In the genomic region with DNA sequence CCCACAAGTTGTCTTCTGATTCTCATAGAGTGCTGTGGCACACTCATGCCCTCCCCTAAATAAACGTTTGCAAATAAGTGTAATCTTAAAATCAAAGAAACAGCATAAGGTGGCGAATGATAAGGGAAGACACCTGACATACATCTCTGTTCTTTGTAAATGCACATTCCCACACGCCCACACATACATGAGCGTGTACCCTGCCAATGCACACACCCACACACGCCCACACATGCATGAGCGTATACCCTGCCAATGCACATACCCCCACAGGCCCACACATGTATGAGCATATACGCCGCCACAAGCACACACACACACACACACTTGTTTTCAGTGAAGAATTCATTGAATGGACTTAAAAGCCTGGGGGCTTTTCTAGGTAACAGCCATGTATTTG, we compare ENCODE assay signal across 10 mouse cellular contexts.
DNase-seq lines count a peak whose midpoint lies in the region; ATAC-seq and TF ChIP-seq lines count a peak whose summit lies in the region.
"Had no signal": no experiment of that assay in that cellular context is flagged by ENCODE, and none has a peak within 500 bp of the region (broad histone marks: within the 10 kb centered on the region; RNA-seq: fewer than 3 reads in every experiment).

No protein-coding gene starts in this region.

- no peak overlapping the region for H3K4me3 ChIP-seq in embryonic facial prominence, embryonic 14.5 days (ENCODE audit: low read depth, low read length)
- H3K4me3 ChIP-seq in hindbrain, postnatal 0 days (ENCODE audit: low read length), result no peak overlapping the region
- H3K4me3 ChIP-seq in olfactory bulb, adult 2 months (ENCODE audit: insufficient read depth, low read depth, low read length), result no peak overlapping the region
- no peak overlapping the region for H3K4me3 ChIP-seq in kidney, embryonic 16.5 days (ENCODE audit: low read length)

- ATAC-seq in embryonic facial prominence, embryonic 14.5 days (ENCODE audit: low read depth), result 0 out of 2 replicates have a peak, but pooled peaks have one; percentile 31
- ATAC-seq in hindbrain, postnatal 0 days, result 0 out of 2 replicates have a peak, but pooled peaks have one; percentile 21
- no peak for ATAC-seq in kidney, embryonic 16.5 days (ENCODE audit: low FRiP score, low TSS enrichment)

- H3K4me1 ChIP-seq in embryonic facial prominence, embryonic 14.5 days (ENCODE audit: control insufficient read depth, insufficient read depth, low read length), result peaks cover 36% of the 10 kb centered on the region
- peaks cover 19% of the 10 kb centered on the region for H3K4me1 ChIP-seq in hindbrain, postnatal 0 days (ENCODE audit: insufficient read depth, low read length)
- H3K4me1 ChIP-seq in olfactory bulb, adult 2 months (ENCODE audit: control insufficient read depth, insufficient read depth, low read length), result peaks cover 31% of the 10 kb centered on the region
- H3K4me1 ChIP-seq in kidney, embryonic 16.5 days (ENCODE audit: insufficient read depth, low read length), result peaks cover 20% of the 10 kb centered on the region

- no peak for TF ChIP-seq CTCF in hindbrain, postnatal 0 days (IDR thresholded peaks at IDR 0.05; ENCODE audit: low read depth)
- no peak for TF ChIP-seq CTCF in olfactory bulb, adult 2 months (IDR thresholded peaks at IDR 0.05; ENCODE audit: insufficient read depth, low read depth, low read length)

- H3K9ac ChIP-seq in embryonic facial prominence, embryonic 14.5 days (ENCODE audit: low read depth, low read length), result no peak overlapping the region
- no peak overlapping the region; the same call in 1 of the 2 replicates for H3K9ac ChIP-seq in hindbrain, postnatal 0 days (replicated peaks; ENCODE audit: low read length)
- H3K9ac ChIP-seq in kidney, embryonic 16.5 days (replicated peaks; ENCODE audit: low read length), result no peak overlapping the region

- 68% methylated on average over 8 of the region's 8 CpGs for WGBS in embryonic facial prominence, embryonic 14.5 days
- WGBS in hindbrain, postnatal 0 days, result 69% methylated on average over 8 of the region's 8 CpGs
- 55% methylated on average over 8 of the region's 8 CpGs for WGBS in olfactory bulb, adult 2 months
- WGBS in kidney, embryonic 16.5 days, result 72% methylated on average over 8 of the region's 8 CpGs

- no peak for TF ChIP-seq POLR2A in olfactory bulb, adult 2 months (IDR thresholded peaks at IDR 0.05; ENCODE audit: insufficient read depth, low read depth, low read length)

- intact Hi-C loops in left cerebral cortex, postnatal 36 days (cut with DNase I), result no loop called here
- intact Hi-C loops in left cerebral cortex, postnatal 10 days (cut with DNase I), result no loop called here

- peak overlapping the region; percentile 49; the same call in 1 of the 2 replicates for H3K27ac ChIP-seq in embryonic facial prominence, embryonic 14.5 days (replicated peaks; ENCODE audit: low read depth, low read length)
- H3K27ac ChIP-seq in hindbrain, postnatal 0 days, result peak overlapping the region; percentile 51
- 0 out of 2 replicates have a peak overlapping the region, but pooled peaks have one; percentile 2 for H3K27ac ChIP-seq in olfactory bulb, adult 2 months (ENCODE audit: insufficient read depth, low read depth, low read length)
- H3K27ac ChIP-seq in kidney, embryonic 16.5 days (ENCODE audit: low read length), result no peak overlapping the region
- H3K27ac ChIP-seq: kidney, postnatal 0 days had no signal

- H3K4me2 ChIP-seq in embryonic facial prominence, embryonic 14.5 days (ENCODE audit: low read depth, low read length), result no peak overlapping the region
- peak overlapping the region; percentile 44 for H3K4me2 ChIP-seq in hindbrain, postnatal 0 days (ENCODE audit: low read depth, low read length)
- H3K4me2 ChIP-seq in kidney, embryonic 16.5 days (replicated peaks; ENCODE audit: low read depth, low read length), result no peak overlapping the region
- H3K4me2 ChIP-seq: liver, embryonic 11.5 days had no signal

- no peaks in the 10 kb centered on the region for H3K36me3 ChIP-seq in embryonic facial prominence, embryonic 14.5 days (ENCODE audit: control insufficient read depth, insufficient read depth, low read length)
- no peaks in the 10 kb centered on the region for H3K36me3 ChIP-seq in hindbrain, postnatal 0 days (ENCODE audit: insufficient read depth, low read length)
- H3K36me3 ChIP-seq in kidney, embryonic 16.5 days (ENCODE audit: insufficient read depth, low read length), result no peaks in the 10 kb centered on the region

- peak; percentile 27 to 34 for DNase-seq in left cerebral cortex, postnatal 36 days (ENCODE audit: low spot score in 2 of 2)
- no peak for DNase-seq in left cerebral cortex, postnatal 10 days (ENCODE audit: extremely low spot score in 1 of 2, low spot score in 2 of 2)
- DNase-seq in embryonic facial prominence, embryonic 14.5 days (ENCODE audit: low spot score), result no peak
- DNase-seq in hindbrain, postnatal 0 days (ENCODE audit: low spot score), result no peak
- no peak for DNase-seq in right cerebral cortex, postnatal 14 days
- no peak for DNase-seq in cerebellum, postnatal 36 days

- H3K27me3 ChIP-seq in embryonic facial prominence, embryonic 14.5 days (replicated peaks; ENCODE audit: control insufficient read depth, insufficient read depth, low read length), result no peaks in the 10 kb centered on the region; the same call in 1 of the 2 replicates
- H3K27me3 ChIP-seq in hindbrain, postnatal 0 days (ENCODE audit: insufficient read depth, low read length), result no peaks in the 10 kb centered on the region
- H3K27me3 ChIP-seq in kidney, embryonic 16.5 days (ENCODE audit: insufficient read depth, low read length), result peaks cover 2% of the 10 kb centered on the region

- H3K9me3 ChIP-seq in embryonic facial prominence, embryonic 14.5 days (ENCODE audit: control insufficient read depth, low read length), result no peaks in the 10 kb centered on the region
- H3K9me3 ChIP-seq in hindbrain, postnatal 0 days (ENCODE audit: low read length), result no peaks in the 10 kb centered on the region
- H3K9me3 ChIP-seq in kidney, embryonic 16.5 days (ENCODE audit: low read length), result no peaks in the 10 kb centered on the region

Comparison
In these comparisons a context has a peak if more than half of its experiments do, and no peak if none do; other contexts are left out.
1. DNase-seq: peak in left cerebral cortex, postnatal 36 days (2 of 2); none in left cerebral cortex, postnatal 10 days (0 of 2), embryonic facial prominence, embryonic 14.5 days (single experiment), hindbrain, postnatal 0 days (single experiment), right cerebral cortex, postnatal 14 days (single experiment) and cerebellum, postnatal 36 days (0 of 2).